Mouse (Mus musculus) liver, adult 2 months (tissue): ENCODE data around the gene Fgfr4.

Experiments used
- CTCF ChIP-seq: fragments of 200-500 bp; IDR thresholded peaks from 2 replicates; pipeline ENCODE4 v1.5.1; 2011; ENCODE audit warnings: low read depth, low read length, control low read depth
- POLR2A ChIP-seq: fragments of 200-500 bp; IDR thresholded peaks from 2 replicates; pipeline ENCODE4 v1.6.1; 2011; ENCODE audit warnings: low read length, control low read depth; ENCODE audit not compliant: insufficient read depth; ENCODE audit errors: extremely low read depth

GRCm38 (mm10) chr13:55114375-55114774 is 38.1 kb upstream of the Fgfr4 start:
- TF ChIP-seq POLR2A (no peak), CTCF (no peak)
